ENCODE assay signal across 16 mouse cellular contexts in the genomic region with DNA sequence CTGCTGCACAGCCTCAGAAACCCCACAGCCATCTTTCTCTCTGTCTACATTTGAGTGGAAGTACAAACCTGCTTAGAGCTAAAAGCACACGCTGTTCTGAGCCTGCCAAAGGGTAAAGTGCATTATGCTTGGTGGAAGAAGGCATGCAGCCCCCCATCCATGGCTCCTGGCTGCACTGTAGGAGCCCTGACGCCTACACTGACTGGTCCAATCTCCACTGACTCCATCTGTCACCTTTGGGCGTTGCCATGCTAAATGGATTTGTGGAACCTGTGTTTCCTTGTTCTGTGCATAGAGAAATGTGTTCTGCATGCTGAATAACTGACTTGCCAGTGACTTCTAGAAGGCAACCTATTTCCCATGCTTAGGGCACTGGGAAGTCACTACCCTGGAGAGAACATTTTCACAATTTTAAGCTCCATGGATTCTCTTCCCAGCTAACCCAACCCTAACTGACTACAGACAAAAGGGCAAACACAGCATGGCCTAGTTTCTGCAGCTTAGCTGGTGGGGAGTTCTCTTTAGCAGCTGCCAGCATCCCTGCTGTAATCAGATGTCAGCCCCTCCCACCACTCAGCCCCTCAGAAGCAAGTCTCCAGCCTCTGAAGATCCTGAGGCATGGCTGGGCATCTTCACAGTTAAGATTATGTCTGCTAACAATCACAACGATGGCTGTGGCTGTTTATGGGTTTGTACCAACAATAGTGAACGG. TPM values are rescaled to one million over a fixed set of nuclear protein-coding genes. Genes with fewer than 3 reads are reported as not detected.
DNase-seq lines count a peak whose midpoint lies in the region; ATAC-seq lines count a peak whose summit lies in the region.
"Had no signal": no experiment of that assay in that cellular context is flagged by ENCODE, and none has a peak within 500 bp of the region (broad histone marks: within the 10 kb centered on the region; RNA-seq: fewer than 3 reads in every experiment).

No protein-coding gene starts in this region.

- DNase-seq in frontal cortex, adult 2 months (ENCODE audit: extremely low spot score in 1 of 2, low spot score in 1 of 2) = no peak
- peak; percentile 17 for DNase-seq in embryonic facial prominence, embryonic 14.5 days (ENCODE audit: low spot score)
- peak; percentile 25 for DNase-seq in midbrain, embryonic 14.5 days
- DNase-seq in thymus, postnatal 14 days = peak; percentile 61
- no peak for DNase-seq in layer of hippocampus, adult 9-11 months
- DNase-seq in left cerebral cortex, postnatal 10 days (ENCODE audit: extremely low spot score in 1 of 2, low spot score in 2 of 2) = no peak
- DNase-seq: adrenal gland, adult 2 months; gastrocnemius, postnatal 25 days had no signal

- peaks cover 4% of the 10 kb centered on the region; the same call in 1 of the 2 replicates for H3K9me3 ChIP-seq in embryonic facial prominence, embryonic 14.5 days (ENCODE audit: control insufficient read depth, low read length)
- H3K9me3 ChIP-seq in midbrain, embryonic 14.5 days (ENCODE audit: control insufficient read depth, low read length) = no peaks in the 10 kb centered on the region
- H3K9me3 ChIP-seq: limb, embryonic 15.5 days had no signal

- 61% methylated on average over 5 of the region's 5 CpGs for WGBS in embryonic facial prominence, embryonic 14.5 days
- WGBS in midbrain, embryonic 14.5 days = 34% methylated on average over 5 of the region's 5 CpGs

- H3K4me1 ChIP-seq in embryonic facial prominence, embryonic 14.5 days (ENCODE audit: control insufficient read depth, insufficient read depth, low read length) = no peaks in the 10 kb centered on the region
- H3K4me1 ChIP-seq in midbrain, embryonic 14.5 days (ENCODE audit: control insufficient read depth, insufficient read depth, low read length) = 0 out of 2 replicates have a peak, but pooled peaks cover 4% of the 10 kb centered on the region
- H3K4me1 ChIP-seq: limb, embryonic 15.5 days had no signal

- intact Hi-C loops in left cerebral cortex, postnatal 10 days (cut with DNase I) = no loop called here

- H3K27ac ChIP-seq in embryonic facial prominence, embryonic 14.5 days (replicated peaks; ENCODE audit: low read depth, low read length) = no peak overlapping the region
- H3K27ac ChIP-seq in midbrain, embryonic 14.5 days (replicated peaks; ENCODE audit: low read depth, low read length) = 0 out of 2 replicates have a peak overlapping the region, but pooled peaks have one; percentile 37
- H3K27ac ChIP-seq: kidney, postnatal 0 days; left cerebral cortex, adult 2 months; limb, embryonic 15.5 days had no signal

- no peak overlapping the region for H3K4me2 ChIP-seq in embryonic facial prominence, embryonic 14.5 days (ENCODE audit: low read depth, low read length)
- no peak overlapping the region for H3K4me2 ChIP-seq in midbrain, embryonic 14.5 days (ENCODE audit: low read length)
- H3K4me2 ChIP-seq: limb, embryonic 15.5 days had no signal

- peak; percentile 72 for ATAC-seq in frontal cortex, adult (ENCODE audit: low TSS enrichment)
- no peak; the same call in 1 of the 2 replicates for ATAC-seq in embryonic facial prominence, embryonic 14.5 days (ENCODE audit: low read depth)
- no peak for ATAC-seq in midbrain, embryonic 14.5 days (ENCODE audit: low FRiP score, low TSS enrichment)
- ATAC-seq in megakaryocyte-erythroid progenitor cell, adult 5-6 weeks (replicated peaks; ENCODE audit: low FRiP score, low TSS enrichment, poor library complexity, severe bottlenecking) = no peak
- ATAC-seq: CD4-positive, CD25-positive, alpha-beta regulatory T cell, adult 4 months had no signal

- H3K36me3 ChIP-seq in embryonic facial prominence, embryonic 14.5 days (ENCODE audit: control insufficient read depth, insufficient read depth, low read length) = 0 out of 2 replicates have a peak, but pooled peaks cover 4% of the 10 kb centered on the region
- H3K36me3 ChIP-seq in midbrain, embryonic 14.5 days (ENCODE audit: control insufficient read depth, insufficient read depth, low read length) = peaks cover 42% of the 10 kb centered on the region

- H3K4me3 ChIP-seq in embryonic facial prominence, embryonic 14.5 days (ENCODE audit: low read depth, low read length) = no peak overlapping the region
- no peak overlapping the region for H3K4me3 ChIP-seq in midbrain, embryonic 14.5 days (replicated peaks; ENCODE audit: low read depth, low read length)
- H3K4me3 ChIP-seq: erythroblast, embryonic 14.5 days; left cerebral cortex, adult 2 months; limb, embryonic 15.5 days; myocyte had no signal

- no peaks in the 10 kb centered on the region for H3K27me3 ChIP-seq in embryonic facial prominence, embryonic 14.5 days (replicated peaks; ENCODE audit: control insufficient read depth, insufficient read depth, low read length)
- no peaks in the 10 kb centered on the region for H3K27me3 ChIP-seq in midbrain, embryonic 14.5 days (ENCODE audit: control insufficient read depth, insufficient read depth, low read length)
- H3K27me3 ChIP-seq: limb, embryonic 15.5 days had no signal

- no peak overlapping the region for H3K9ac ChIP-seq in embryonic facial prominence, embryonic 14.5 days (ENCODE audit: low read depth, low read length)
- no peak overlapping the region for H3K9ac ChIP-seq in midbrain, embryonic 14.5 days (replicated peaks; ENCODE audit: low read length)
- H3K9ac ChIP-seq: limb, embryonic 15.5 days had no signal

RNA-seq across cellular contexts. Expression of gene Chst10, which starts 21.1 kb away (rescaled TPM):
- polyA plus RNA-seq in frontal cortex, adult 2 months (2012; rRNA removed) = 31.7 and 34.8 TPM in 2 replicates
- polyA plus RNA-seq in embryonic facial prominence, embryonic 14.5 days (2014; fragmentation: Nextera tagmentation; extraction: Ambion mirVana) = 8.1 and 8.4 TPM in 2 replicates
- polyA plus RNA-seq in midbrain, embryonic 14.5 days (2014; fragmentation: Nextera tagmentation; extraction: Ambion mirVana) = 64.3 and 67.7 TPM in 2 replicates
- total RNA-seq in megakaryocyte-erythroid progenitor cell, adult 5-6 weeks (2014; fragmentation: Nextera tagmentation) = 10.0 and 12.8 TPM in 2 replicates
- total RNA-seq in megakaryocyte-erythroid progenitor cell, adult 5-6 weeks (2017) = 1.2 and 1.4 TPM in 2 replicates
- total RNA-seq in left cerebral cortex, postnatal 10 days (2021) = 10 to 100 TPM; 55.7 to 63.2 TPM
- polyA plus RNA-seq: myocyte had no signal

RNA-seq across cellular contexts. Expression of gene Lonrf2, which starts 40.3 kb away (rescaled TPM):
- 64.9 and 66.8 TPM in 2 replicates for polyA plus RNA-seq in frontal cortex, adult 2 months (2012; rRNA removed)
- 3.0 and 3.1 TPM in 2 replicates for polyA plus RNA-seq in embryonic facial prominence, embryonic 14.5 days (2014; fragmentation: Nextera tagmentation; extraction: Ambion mirVana)
- polyA plus RNA-seq in midbrain, embryonic 14.5 days (2014; fragmentation: Nextera tagmentation; extraction: Ambion mirVana) = 21.4 and 28.1 TPM in 2 replicates
- total RNA-seq in megakaryocyte-erythroid progenitor cell, adult 5-6 weeks (2014; fragmentation: Nextera tagmentation) = 0.79 and 2.3 TPM in 2 replicates
- 0.30 and 1.8 TPM in 2 replicates for total RNA-seq in megakaryocyte-erythroid progenitor cell, adult 5-6 weeks (2017)
- 100 to 1,000 TPM; 136 to 141 TPM for total RNA-seq in left cerebral cortex, postnatal 10 days (2021)
- polyA plus RNA-seq: CD4-positive, CD25-positive, alpha-beta regulatory T cell, adult 4 months; erythroblast, embryonic 14.5 days; myocyte had no signal

Comparison
In these comparisons a context has a peak if more than half of its experiments do, and no peak if none do; other contexts are left out.
1. DNase-seq: peak in embryonic facial prominence, embryonic 14.5 days (single experiment), midbrain, embryonic 14.5 days (single experiment) and thymus, postnatal 14 days (single experiment); none in frontal cortex, adult 2 months (0 of 2), layer of hippocampus, adult 9-11 months (single experiment) and left cerebral cortex, postnatal 10 days (0 of 2).